Mouse (Mus musculus) G1E (cell line): Measurements from ENCODE around the gene Dnah2. TPM values are rescaled to one million over a fixed set of nuclear protein-coding genes. Genes with fewer than 3 reads are reported as not detected.

ENCODE experiments used
- ATAC-seq: 2 replicates; pipeline ENCODE4 v1.8.0; 2016; ENCODE audit warnings: mild to moderate bottlenecking; ENCODE audit not compliant: insufficient number of reproducible peaks, poor library complexity, low FRiP score, severe bottlenecking; ENCODE audit errors: extremely low read depth
- DNase-seq: peaks from one replicate; pipeline ENCODE4 v3.0.0; 2012; ENCODE audit warnings: low spot score
- H3K27me3 ChIP-seq: 2 replicates; pipeline ENCODE4 v1.6.1; 2012; ENCODE audit warnings: mild to moderate bottlenecking, low read length, inconsistent platforms; ENCODE audit not compliant: insufficient read depth
- H3K36me3 ChIP-seq: replicated peaks from 2 replicates; pipeline ENCODE3; 2012; ENCODE audit warnings: mild to moderate bottlenecking, inconsistent platforms
- H3K4me1 ChIP-seq: 2 replicates; pipeline ENCODE4 v1.6.1; 2012; ENCODE audit warnings: low read depth, low read length, inconsistent platforms, mixed read lengths; ENCODE audit not compliant: insufficient read depth
- H3K4me3 ChIP-seq: 2 replicates; pipeline ENCODE4 v1.5.1; 2012; ENCODE audit warnings: low read depth, mild to moderate bottlenecking, inconsistent platforms, low read length, moderate library complexity, mixed read lengths
- H3K9me3 ChIP-seq: replicated peaks from 2 replicates; pipeline ENCODE4 v1.6.1; 2012; ENCODE audit warnings: inconsistent platforms
- CTCF ChIP-seq: IDR thresholded peaks from 2 replicates; pipeline ENCODE4 v1.5.1; 2012; ENCODE audit warnings: low read depth, low read length, inconsistent platforms, mixed read lengths
- GATA1 ChIP-seq: IDR thresholded peaks from 2 replicates; pipeline ENCODE4 v1.6.1; 2012; ENCODE audit warnings: borderline replicate concordance, low read length, inconsistent platforms, mixed read lengths
- GATA2 ChIP-seq: IDR thresholded peaks from 2 replicates; pipeline ENCODE4 v1.6.1; 2012; ENCODE audit warnings: low read depth, low read length, inconsistent platforms, borderline replicate concordance
- POLR2AphosphoS5 ChIP-seq: IDR thresholded peaks from 2 replicates; pipeline ENCODE4 v1.6.1; 2012; ENCODE audit warnings: low read depth, low read length, inconsistent platforms; ENCODE audit not compliant: insufficient replicate concordance
- TAL1 ChIP-seq: conservative IDR thresholded peaks from 2 replicates; pipeline ENCODE4 v1.6.1; 2012; ENCODE audit warnings: low read depth, low read length, inconsistent platforms, mixed read lengths
- polyA plus RNA-seq: library from polyadenylated mRNA; stranded (reverse); fragments of >175 nt; gene quantifications from 2 replicates; pipeline ENCODE4 v1.2.3, GENCODE M21; 2012
- total RNA-seq, 2 experiments: library from RNA; stranded (forward) in 1 of 2; stranded (reverse) in 1 of 2; fragments of 200-1000 nt in 1 of 2; fragments of >200 nt in 1 of 2; fragmentation: Nextera tagmentation in 1 of 2; gene quantifications; 2 replicates each; pipeline ENCODE4 v1.2.3; 2014 to 2017

Dnah2 gene
- total and polyA plus RNA-seq, 3 experiments: 0.13 to 2.6 (median 1.1) TPM

DNA sequence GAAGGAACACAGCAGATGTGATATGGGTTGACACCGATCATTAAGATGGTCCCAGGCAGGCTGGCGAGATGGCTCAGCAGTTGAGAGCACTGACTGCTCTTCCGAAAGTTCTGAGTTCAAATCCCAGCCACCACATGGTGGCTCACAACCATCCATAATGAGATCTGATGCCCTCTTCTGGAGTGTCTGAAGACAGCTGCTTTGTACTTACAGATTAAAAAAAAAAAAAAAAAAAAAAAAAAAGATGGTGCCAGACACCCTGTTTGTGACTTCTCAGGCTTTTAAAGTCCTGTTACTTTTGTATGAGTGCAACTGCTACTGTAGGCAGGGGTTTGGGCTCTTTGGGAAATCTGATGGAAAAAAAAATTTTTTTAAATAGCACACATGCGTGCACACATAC lies 160.2 kb downstream of the Dnah2 start:
- Histone ChIP-seq H3K9me3 (no peaks in the 10 kb centered on the region), H3K4me3 (no peak overlapping the region), H3K27me3 (no peaks in the 10 kb centered on the region), H3K4me1 (peaks cover 10% of the 10 kb centered on the region; the same call in 1 of the 2 replicates), H3K36me3 (peaks cover 20% of the 10 kb centered on the region)
- TF ChIP-seq GATA2 (no peak), CTCF (no peak)
- ATAC-seq (no peak), DNase-seq (no peak)

DNA sequence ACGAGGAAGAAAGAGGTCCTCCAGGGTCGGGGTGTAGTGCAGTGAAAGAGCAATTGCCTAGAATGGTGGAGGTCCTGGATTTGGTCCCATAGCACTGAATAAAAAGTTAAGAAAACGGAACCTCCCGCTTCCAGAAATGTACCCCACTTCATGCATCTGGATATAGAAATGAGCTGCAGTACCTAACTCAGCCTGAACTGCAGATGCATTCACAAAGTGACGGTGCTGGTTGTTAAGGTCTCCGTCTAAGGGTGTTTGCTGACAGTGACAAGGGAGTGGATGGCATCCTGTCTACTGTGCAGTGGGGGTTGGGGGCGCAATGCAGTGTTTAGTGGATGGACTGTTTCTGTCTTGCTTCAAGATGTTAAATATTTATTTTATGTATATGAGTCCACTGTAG lies 162.2 kb downstream of the Dnah2 start:
- ATAC-seq (no peak), DNase-seq (no peak)
- Histone ChIP-seq H3K27me3 (no peaks in the 10 kb centered on the region), H3K4me1 (peaks cover 9% of the 10 kb centered on the region; the same call in 1 of the 2 replicates), H3K36me3 (peaks cover 26% of the 10 kb centered on the region), H3K9me3 (no peaks in the 10 kb centered on the region), H3K4me3 (no peak overlapping the region)
- TF ChIP-seq GATA2: no peak

DNA sequence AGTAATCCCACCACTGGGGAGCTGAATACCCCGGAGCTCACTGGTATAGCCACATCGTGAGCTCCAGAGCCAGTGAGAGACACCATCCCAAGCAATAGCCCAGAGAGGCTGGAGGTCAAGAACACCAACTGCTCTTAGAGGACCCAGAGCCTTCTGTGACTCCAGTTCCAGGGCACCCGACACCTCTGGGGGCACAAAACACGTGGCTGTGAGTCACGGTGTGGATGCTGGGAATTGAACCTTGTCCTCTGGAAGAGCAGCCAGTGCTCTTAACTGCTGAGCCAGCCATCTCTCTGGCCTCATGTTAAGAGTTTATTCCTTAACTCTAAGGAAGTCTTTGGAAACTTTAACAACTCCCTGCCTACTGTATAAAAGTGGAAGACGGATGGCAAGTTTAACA lies 163.9 kb downstream of the Dnah2 start:
- Histone ChIP-seq H3K9me3 (no peaks in the 10 kb centered on the region), H3K36me3 (peaks cover 29% of the 10 kb centered on the region), H3K4me3 (no peak overlapping the region), H3K27me3 (no peaks in the 10 kb centered on the region), H3K4me1 (peaks cover 6% of the 10 kb centered on the region; the same call in 1 of the 2 replicates)
- ATAC-seq: no peak
- TF ChIP-seq GATA1 (no peak), GATA2 (no peak), CTCF (no peak), TAL1 (no peak), POLR2AphosphoS5 (no peak)
- DNase-seq: no peak

DNA sequence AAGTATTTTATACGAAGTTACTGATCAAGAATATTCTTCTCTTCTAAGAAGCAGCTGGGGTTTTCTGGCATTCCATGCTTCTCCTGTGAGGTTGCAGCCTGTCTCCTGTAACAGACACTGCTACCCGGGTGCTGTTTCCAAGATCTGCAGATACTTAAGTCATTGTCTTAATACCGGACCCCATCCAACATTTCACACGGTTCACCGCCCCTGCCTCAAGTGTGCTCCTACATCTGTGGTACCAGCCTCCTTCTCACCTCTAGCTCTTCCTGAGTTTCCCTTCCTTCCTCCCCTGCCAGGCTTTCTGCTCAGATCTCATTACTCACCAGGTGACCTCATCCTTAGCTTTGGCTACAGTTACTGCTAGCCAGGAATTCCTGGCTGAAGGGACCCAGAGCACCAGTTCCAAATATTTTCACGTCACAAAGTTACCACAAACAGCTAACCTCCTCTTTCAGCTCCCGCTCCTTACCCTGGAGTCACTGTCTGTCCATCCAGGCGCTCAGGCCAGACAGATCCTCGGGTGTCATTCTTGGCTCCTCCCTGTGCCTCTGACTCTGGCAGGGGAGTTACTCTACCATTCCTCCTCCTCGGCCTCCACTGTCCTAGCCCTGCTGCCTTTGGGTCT lies 166.3 kb downstream of the Dnah2 start:
- DNase-seq: no peak
- Histone ChIP-seq H3K4me3 (no peak overlapping the region), H3K27me3 (no peaks in the 10 kb centered on the region), H3K9me3 (no peaks in the 10 kb centered on the region), H3K36me3 (peaks cover 28% of the 10 kb centered on the region), H3K4me1 (peaks cover 2% of the 10 kb centered on the region; the same call in 1 of the 2 replicates)
- no peak for TF ChIP-seq GATA2
- no peak for TF ChIP-seq TAL1
- TF ChIP-seq POLR2AphosphoS5: no peak
- TF ChIP-seq GATA1: no peak
- no peak for TF ChIP-seq CTCF
- no peak for ATAC-seq

DNA sequence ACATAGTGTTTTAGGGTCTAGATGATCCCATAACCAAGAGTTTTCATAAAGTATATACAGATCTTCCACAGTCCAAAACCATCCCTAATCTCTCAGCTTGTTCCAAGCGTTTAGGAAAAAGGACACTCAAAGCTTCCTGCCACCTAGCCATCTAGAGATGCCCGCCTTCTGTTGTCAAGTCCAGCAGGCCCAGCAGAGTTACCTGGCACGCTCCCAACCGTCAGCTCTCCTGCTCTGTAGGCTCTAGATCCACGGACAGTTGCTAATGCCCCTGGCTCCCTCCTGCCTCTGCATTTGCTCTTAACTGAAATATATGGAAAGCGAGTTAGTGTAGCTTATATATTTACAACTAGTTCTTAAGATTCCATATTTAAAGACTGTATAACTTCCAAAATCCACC lies 167.6 kb downstream of the Dnah2 start:
- no peak for TF ChIP-seq POLR2AphosphoS5
- no peak for TF ChIP-seq GATA2
- no peak for TF ChIP-seq TAL1
- TF ChIP-seq GATA1: no peak
- TF ChIP-seq CTCF: no peak
- no peak for ATAC-seq
- H3K4me3 ChIP-seq: no peak overlapping the region
- no peaks in the 10 kb centered on the region for H3K27me3 ChIP-seq
- H3K9me3 ChIP-seq: no peaks in the 10 kb centered on the region
- peaks cover 38% of the 10 kb centered on the region for H3K36me3 ChIP-seq
- no peak for DNase-seq
- peaks cover 2% of the 10 kb centered on the region; the same call in 1 of the 2 replicates for H3K4me1 ChIP-seq

DNA sequence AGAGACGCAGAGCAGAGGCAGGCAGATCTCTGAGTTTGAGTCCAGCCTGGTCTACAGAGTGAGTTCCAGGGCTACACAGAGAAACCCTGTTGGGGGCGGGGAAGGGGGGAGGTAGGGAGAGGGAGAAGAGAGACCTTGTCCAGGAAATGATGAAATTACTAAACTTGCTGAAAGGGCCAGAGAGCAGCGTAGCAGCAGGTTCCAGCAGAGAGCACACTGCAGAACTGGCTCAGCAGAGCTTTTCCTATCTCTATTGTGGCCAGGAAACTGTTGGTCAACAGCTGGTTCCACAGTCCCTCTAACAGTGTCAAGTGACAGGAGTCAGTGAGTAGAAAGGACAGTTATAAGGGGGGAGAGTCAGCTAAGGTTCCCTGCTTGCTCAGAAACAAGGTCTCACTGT lies 169.3 kb downstream of the Dnah2 start:
- no peak for TF ChIP-seq GATA1
- no peak for TF ChIP-seq POLR2AphosphoS5
- no peak for TF ChIP-seq TAL1
- no peak for TF ChIP-seq GATA2
- no peak for TF ChIP-seq CTCF
- Histone ChIP-seq H3K4me3 (no peak overlapping the region), H3K27me3 (no peaks in the 10 kb centered on the region), H3K9me3 (no peaks in the 10 kb centered on the region), H3K36me3 (peaks cover 42% of the 10 kb centered on the region), H3K4me1 (peaks cover 7% of the 10 kb centered on the region)
- DNase-seq (no peak), ATAC-seq (no peak)

DNA sequence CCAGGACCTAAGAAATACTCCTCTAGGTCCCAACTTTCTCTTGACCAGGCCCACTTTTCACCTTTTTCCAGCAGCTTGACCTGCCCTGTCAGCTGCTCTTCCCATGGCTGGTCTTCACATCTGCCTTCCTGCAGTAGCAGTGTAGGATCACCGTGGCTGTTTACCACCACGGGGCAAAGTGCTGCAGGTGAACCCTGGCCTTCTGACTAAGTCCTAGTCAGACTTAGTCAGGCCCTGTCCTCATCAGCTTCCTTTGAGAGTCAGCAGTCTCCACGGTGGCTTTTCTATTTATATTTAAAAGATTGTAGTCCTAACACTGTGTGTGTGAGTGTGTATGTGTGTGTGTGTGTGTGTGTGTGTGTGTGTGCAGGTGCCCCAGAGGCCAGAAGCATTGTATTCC lies 171.1 kb downstream of the Dnah2 start:
- H3K4me1 ChIP-seq: peaks cover 23% of the 10 kb centered on the region
- ATAC-seq (no peak), DNase-seq (no peak)
- H3K9me3 ChIP-seq: no peaks in the 10 kb centered on the region
- TF ChIP-seq GATA2: no peak
- TF ChIP-seq GATA1: no peak
- no peak for TF ChIP-seq POLR2AphosphoS5
- no peak for TF ChIP-seq TAL1
- no peak for TF ChIP-seq CTCF
- H3K36me3 ChIP-seq: peaks cover 35% of the 10 kb centered on the region
- no peaks in the 10 kb centered on the region for H3K27me3 ChIP-seq
- H3K4me3 ChIP-seq: no peak overlapping the region
